Mouse (Mus musculus): ENCODE results near the gene Vmn1r148.
"Not testable (repeated sequence)": the region's sequence is repeated elsewhere in the genome, so short reads cannot be mapped to it uniquely, and the experiment has no call there.

DNA sequence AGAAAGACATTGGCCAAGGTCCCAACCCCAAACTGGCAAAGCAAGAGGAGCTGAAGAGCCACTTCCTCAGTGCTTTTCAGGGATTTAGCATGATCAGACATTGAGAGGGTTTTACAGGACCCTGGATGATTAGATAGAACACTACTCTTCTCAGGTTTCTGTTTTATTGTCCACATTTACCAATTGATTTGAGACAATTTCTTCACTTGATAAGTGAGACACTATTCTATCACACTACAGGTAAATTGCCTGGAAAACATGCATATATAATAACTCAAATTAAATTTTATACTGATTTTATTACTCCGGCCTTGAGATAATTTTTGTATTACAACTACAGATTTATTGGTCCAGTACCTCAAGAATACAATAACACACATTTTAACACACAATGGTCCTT lies 42.4 kb upstream of the Vmn1r148 start, which contains the start of gene Gm8660:
- TF ChIP-seq POLR2A (IDR thresholded peaks at IDR 0.05; ENCODE audit: borderline replicate concordance, insufficient read depth, low read length); CTCF (IDR thresholded peaks at IDR 0.05; ENCODE audit: borderline replicate concordance, insufficient read depth, low read depth, low read length): not testable (repeated sequence)
